Mouse (Mus musculus) liver, embryonic 15.5 days (tissue): ENCODE data around the gene Fam24b. TPM values are rescaled to one million over a fixed set of nuclear protein-coding genes. Genes with fewer than 3 reads are reported as not detected.

Experiments used
- polyA plus RNA-seq: library from polyadenylated mRNA; unstranded; fragments of >200 nt; fragmentation: Nextera tagmentation; extraction: Ambion mirVana; gene quantifications from 2 replicates; pipeline ENCODE4 v1.2.1, GENCODE M21; 2015

The Fam24b gene
- polyA plus RNA-seq, 1 experiment from 2014 or later, result not detected

Other genes starting within 250 kb of the Fam24b start
- not detected in 2 replicates for gene 4933402N03Rik, start 183.2 kb downstream of the Fam24b start, polyA plus RNA-seq
- gene 5430419D17Rik, start 155.1 kb downstream of the Fam24b start, polyA plus RNA-seq, result not detected in 2 replicates
- not detected in 2 replicates for gene Cuzd1, start 7.2 kb downstream of the Fam24b start, polyA plus RNA-seq
- not detected in 2 replicates for gene Fam24a, start 4.3 kb upstream of the Fam24b start, polyA plus RNA-seq
- 7.2 and 8.6 TPM in 2 replicates for gene 2310057M21Rik, start 33.2 kb upstream of the Fam24b start, polyA plus RNA-seq
- 19.1 and 19.9 TPM in 2 replicates for gene Pstk, start 41.6 kb upstream of the Fam24b start, polyA plus RNA-seq
- gene Ikzf5, start 81.0 kb upstream of the Fam24b start, polyA plus RNA-seq, result 9.3 and 11.5 TPM in 2 replicates
- 33.3 and 35.8 TPM in 2 replicates for gene Acadsb, start 81.1 kb upstream of the Fam24b start, polyA plus RNA-seq
- not detected in 2 replicates for gene Hmx3, start 213.4 kb upstream of the Fam24b start, polyA plus RNA-seq
- gene Hmx2, start 219.3 kb upstream of the Fam24b start, polyA plus RNA-seq, result not detected in 2 replicates
- gene Bub3, start 230.7 kb upstream of the Fam24b start, polyA plus RNA-seq, result 107 and 113 TPM in 2 replicates